Mouse (Mus musculus): ENCODE measurements around the gene Hsf5.

- TF ChIP-seq CTCF (IDR thresholded peaks at IDR 0.05), result no peak
- TF ChIP-seq EP300 (IDR thresholded peaks at IDR 0.05), result no peak
Observed at GRCm38 (mm10) chr11:87678545-87678944, 61.6 kb downstream of the Hsf5 start.
